Mouse (Mus musculus) heart, adult 8-10 months (tissue): Measurements from ENCODE around the gene Lancl3. TPM values are rescaled to one million over a fixed set of nuclear protein-coding genes. Genes with fewer than 3 reads are reported as not detected.
A peak's percentile ranks its signal among the peaks of the same experiment; 100 is the strongest.
"Not testable (repeated sequence)": the region's sequence is repeated elsewhere in the genome, so short reads cannot be mapped to it uniquely, and the experiment has no call there.

Experiments used
- DNase-seq: peaks from one replicate; pipeline ENCODE4 v3.0.0; 2022; ENCODE audit warnings: low spot score
- total RNA-seq, 4 experiments: library from RNA; stranded (reverse); gene quantifications; 2 replicates each; pipeline ENCODE4 v1.2.4; 2022

The Lancl3 gene
- total RNA-seq, 4 experiments from 2014 or later = 2.7 to 6.0 (median 5.0) TPM

DNA sequence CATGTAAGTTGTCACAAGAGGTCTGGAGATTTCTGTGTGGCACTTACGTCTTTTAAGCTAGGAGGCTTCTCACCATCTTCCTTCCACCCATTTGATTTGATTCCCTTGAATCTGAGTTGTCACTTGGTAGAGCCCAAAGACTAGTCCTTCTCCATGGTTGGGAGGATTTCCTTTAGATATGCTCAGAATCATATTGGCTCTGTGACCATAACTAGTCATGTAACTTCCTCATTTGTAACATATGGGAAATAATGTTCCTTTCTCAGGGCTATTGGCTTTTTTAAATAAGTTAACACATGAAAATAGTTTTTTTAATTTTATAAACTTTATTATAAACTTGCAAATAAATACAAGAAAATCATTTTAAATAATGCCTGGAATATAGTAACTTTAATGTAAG lies 59.6 kb downstream of the Lancl3 start:
- DNase-seq = no peak

DNA sequence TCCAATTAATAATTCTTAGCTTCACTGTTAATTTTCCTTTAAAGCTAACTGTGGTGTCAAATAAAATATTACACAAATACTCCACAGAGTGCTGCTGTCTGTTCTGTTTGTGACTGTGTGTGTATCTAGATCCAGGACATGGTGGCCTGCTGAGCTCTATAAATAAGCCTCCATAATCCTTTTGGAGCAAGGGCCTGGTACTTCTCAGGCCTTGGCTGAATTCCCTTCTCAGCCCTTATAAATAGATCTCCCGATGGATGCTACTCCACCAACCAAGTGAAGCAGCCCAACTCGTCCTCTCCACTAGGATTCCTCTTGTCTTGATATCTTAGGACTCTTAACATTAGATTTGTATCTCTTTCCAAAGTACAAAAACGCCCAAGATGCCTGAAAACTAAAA lies 71.4 kb downstream of the Lancl3 start:
- DNase-seq = peak; percentile 4

DNA sequence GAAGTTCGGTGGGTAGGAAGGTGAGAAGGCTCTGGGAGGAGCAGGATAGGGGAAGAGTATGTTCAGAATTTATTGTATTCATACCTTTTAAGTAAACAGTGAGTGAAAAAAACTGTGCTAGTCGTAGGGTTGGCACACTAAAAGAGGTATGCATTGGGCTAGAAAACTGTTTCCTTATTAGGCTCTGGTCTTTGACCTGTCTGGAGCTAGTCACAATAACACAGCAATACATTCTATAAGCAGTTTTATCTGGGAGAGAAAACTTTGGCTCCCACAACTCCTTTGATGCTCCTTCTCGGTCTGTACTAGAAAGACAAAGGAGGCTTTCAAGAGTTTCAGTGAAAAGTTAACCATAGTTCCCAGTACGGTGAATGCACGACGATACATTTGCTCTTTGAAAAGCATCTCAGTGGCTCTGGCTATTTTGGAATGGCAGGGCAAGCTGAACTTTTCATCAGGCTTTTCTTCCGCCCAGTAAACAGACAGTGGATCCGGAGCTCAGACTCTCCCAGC lies 72.3 kb downstream of the Lancl3 start:
- no peak for DNase-seq

DNA sequence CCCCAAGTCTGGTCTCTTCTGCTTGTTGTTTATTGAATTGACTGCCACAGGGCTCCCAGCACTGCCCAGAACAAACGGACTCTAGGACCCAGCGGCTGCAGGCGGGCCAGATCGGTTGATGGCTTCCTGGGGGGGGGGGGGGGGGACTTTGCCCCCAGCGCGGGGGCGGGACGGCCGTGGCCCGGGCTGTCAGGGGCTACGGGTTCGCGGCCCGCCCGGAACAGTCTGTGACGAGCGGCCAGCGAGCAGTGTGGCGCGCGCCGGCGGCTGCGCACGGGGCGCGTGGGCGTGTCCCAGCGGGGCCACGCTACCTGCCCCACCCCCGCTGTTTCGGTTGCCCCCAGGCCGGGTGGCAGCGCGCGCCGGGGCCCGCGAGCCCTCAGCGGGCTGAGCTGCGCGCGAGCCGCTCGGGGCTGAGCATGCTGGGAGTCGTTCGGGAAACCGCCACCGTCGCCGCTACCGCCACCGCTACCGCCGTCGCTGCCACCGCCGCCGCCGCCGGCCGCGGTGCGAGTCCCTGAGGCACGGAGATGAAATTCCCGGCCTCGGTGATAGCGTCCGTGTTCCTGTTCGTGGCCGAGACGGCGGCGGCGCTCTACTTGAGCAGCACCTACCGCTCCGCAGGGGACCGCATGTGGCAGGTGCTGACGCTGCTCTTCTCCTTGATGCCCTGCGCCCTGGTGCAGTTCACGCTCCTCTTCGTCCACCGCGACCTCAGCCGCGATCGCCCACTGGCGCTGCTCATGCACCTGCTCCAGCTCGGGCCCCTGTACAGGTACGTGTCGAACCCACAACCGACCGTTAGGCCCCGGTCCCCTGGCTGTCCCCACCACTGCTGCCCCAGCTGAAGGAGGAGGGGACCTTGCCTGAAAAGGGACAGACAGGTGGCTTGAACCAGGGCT lies 73.0 kb downstream of the Lancl3 start, which contains the start of gene Xk:
Gene Xk, plus strand, starts transcription at position 297 of the 902 bp plus-strand sequence.
- DNase-seq = peak; percentile 40

DNA sequence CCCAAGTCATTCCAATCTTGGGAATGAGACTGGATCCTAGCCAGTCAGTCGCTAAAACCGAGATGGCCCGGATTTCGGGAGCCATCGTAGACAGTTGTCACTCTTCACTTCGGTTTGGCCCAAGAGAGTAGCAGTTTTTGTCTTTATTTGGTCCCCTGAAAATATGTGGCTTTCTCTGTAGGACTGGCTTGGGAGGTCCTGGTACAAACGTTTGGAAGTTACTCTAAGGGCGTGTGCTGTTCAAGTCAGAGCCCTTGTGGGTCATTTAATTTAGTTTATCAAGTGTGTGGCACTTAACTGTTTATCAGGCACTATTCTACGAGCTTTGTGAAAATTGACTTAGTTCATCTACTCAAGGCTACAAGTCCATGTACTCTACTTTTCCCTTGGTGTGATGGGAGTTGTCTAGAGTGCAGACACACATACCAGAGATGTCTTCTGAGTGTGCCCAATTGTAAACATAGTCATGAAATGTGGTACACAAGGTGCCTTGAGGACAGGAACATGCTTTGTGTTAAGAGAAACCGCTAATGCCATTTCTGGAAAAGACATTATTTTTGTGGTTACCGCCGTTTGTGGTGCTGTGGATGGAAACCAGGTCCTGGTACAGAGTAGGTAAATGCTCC lies 73.8 kb downstream of the Lancl3 start:
- DNase-seq = no peak

DNA sequence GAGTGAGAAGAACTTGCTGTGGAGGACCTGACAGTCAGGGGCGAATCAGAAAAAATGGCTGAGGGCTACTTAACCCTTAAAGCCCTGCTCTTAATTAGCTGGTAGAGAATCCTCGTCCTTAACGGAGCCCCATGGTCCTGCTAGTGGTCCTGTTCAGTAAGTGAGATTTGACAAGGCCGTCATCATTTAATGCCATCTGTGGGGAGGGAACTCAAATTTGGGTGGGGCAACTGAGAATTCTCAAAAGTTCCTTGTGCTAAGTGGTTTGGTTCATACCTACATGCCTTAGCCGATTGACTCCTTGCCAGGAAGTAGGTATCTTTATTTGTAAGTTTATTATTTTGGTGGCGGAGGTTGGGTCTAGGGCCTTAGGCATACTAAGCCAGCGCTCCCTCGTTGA lies 74.6 kb downstream of the Lancl3 start:
- no peak for DNase-seq

DNA sequence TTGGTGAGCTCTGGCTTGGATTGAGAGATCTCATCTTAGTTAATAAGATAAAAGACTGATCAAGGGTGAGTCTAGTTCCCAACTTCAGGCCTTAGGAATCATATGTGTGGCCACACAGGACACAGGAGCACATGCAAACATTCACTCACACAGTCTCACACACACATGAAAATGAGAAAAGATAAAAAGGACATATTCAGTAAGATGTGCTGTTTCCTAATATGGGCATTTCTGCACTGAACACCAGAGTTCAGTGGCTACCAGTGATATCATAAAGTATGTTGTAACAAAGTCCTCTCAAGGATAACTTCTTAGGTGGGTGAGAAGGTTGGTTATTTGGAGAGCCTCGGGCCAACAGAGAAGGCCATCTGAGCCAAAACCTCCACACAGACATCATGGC lies 83.8 kb downstream of the Lancl3 start, which contains the start of gene H2al1m:
Gene H2al1m, plus strand, starts transcription at position 301 of the 400 bp plus-strand sequence.
- DNase-seq = not testable (repeated sequence)

DNA sequence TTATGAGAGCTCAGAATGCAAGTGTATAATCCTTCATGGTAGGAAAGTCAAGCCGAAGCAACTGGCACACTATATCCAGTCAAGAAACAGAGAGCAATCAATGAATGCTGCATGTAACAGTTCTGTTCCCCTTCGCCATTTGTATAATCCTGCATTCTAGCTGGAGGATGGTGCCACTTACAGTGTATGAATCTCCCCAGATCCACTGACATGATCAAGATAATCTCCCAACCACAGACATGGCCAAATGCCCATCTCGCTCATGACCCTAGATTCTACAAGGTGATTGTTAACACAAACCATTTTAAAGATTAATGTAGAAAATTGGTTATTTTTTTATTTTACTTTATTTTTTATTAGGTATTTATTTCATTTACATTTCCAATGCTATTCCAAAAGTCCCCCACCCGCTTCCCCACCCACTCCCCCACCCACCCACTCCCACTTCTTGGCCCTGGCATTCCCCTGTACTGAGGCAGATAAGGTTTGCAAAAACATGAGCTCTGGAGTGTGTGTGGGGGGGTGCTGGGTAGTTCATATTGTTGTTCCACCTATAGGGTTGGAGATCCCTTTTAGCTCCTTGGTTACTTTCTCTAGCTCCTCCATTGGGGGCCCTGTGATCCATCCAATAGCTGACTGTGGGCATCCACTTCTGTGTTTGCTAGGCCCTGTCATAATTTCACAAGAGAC lies 93.6 kb downstream of the Lancl3 start:
- DNase-seq = not testable (repeated sequence)

DNA sequence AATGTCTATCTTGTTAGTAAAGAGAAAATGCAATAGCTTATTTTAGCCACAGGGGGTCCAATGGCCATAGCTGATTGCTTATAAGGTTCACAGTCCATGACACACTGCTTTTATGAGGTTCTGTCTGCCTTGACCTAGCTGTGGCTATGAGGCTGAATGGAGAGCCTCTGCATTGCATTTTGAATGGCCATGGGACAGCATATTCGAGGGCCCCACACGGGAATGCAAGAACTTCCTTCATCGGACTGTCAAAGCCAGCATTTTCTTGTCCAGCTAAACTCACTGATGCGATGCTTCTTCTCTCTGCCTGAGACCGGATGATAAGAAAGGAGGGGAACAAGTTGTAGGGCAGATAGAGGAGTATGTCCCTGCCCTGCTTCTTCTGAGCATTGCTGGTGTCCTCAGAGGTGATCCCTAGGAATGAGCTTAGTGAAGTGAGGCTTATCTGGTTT lies 98.7 kb downstream of the Lancl3 start:
- no peak for DNase-seq

DNA sequence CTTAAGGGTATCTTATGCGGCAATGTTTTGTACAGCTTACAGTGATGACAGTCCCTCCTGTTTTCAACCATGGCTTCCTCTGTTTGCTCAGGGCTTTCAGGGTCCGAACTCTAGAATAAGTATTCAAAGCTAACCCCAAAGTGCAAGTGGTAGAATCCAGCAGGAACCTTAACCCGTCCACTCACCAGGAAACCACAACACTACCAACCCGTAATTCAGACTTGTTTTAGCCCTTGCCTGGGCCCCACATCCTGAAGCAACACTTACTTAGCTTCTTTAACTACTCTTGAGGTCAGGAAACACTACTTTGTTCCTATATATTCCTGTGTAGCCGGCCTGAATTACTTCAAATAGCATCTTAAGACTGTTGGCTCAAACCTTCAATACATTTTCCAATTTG lies 103.1 kb downstream of the Lancl3 start:
- no peak for DNase-seq

DNA sequence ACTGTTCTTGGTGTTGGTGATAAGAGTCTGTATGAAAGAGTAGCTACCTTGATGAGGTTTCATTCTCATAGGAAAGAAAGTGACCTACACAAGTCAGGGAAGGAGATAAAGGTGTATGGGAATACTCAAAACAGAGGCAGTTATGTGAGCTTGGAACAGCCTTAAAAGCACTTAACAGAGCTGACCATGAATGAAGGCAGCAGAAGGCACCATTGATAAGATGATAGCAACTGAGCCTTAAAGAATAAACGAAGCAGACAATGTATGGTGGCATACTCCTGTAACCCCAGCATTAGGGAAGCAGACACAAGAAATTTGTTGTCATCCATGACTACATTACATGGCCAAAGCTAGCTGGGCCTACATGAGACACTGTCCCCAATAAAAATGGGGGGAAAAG lies 103.8 kb downstream of the Lancl3 start:
- DNase-seq = no peak

DNA sequence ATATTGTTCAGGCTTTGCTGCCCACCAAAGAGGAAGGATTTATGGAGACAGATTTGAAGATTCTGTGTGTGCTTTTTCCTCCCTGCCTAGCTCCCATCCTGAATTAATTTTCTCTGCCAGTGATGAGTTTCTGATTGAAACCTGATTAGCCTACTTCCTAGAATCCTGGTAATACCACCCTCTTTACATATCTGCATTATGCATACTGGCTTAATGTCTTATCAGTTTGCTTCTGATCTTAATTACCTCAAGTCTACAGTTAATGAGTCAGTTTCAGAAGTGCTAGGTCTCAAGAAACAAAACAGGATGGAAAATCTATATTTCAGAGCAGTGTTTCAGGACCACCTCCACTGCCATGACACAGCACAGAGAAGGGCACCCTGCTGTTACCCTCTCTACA lies 116.8 kb downstream of the Lancl3 start:
- DNase-seq = not testable (repeated sequence)

Other genes with a start within 250 kb of the Lancl3 start
- not detected for gene Fthl17b, start 236.9 kb upstream of the Lancl3 start, total RNA-seq
- not detected for gene Fthl17c, start 223.3 kb upstream of the Lancl3 start, total RNA-seq
- gene Fthl17d, start 213.1 kb upstream of the Lancl3 start, total RNA-seq = not detected
- not detected for gene Fthl17e, start 166.4 kb upstream of the Lancl3 start, total RNA-seq
- not detected for gene Fthl17f, start 136.9 kb upstream of the Lancl3 start, total RNA-seq
- gene 4930402K13Rik, start 95.3 kb upstream of the Lancl3 start, total RNA-seq = not detected
- not detected for gene Gm14862, start 57.0 kb downstream of the Lancl3 start, total RNA-seq
- gene Xk, start 72.9 kb downstream of the Lancl3 start, total RNA-seq = 1 to 10 TPM; 5.1 to 9.8 (median 8.1) TPM
- 1 to 10 TPM in 1 of 4 experiments, not detected in 3; 1.3 TPM for gene H2al1m, start 83.9 kb downstream of the Lancl3 start, total RNA-seq
- not detected for gene H2al1k, start 150.7 kb downstream of the Lancl3 start, total RNA-seq